Mouse (Mus musculus) heart, embryonic 12.5 days (tissue): Measurements from ENCODE around the gene Haus5. TPM values are rescaled to one million over a fixed set of nuclear protein-coding genes. Genes with fewer than 3 reads are reported as not detected.
A peak's percentile ranks its signal among the peaks of the same experiment; 100 is the strongest.

ENCODE experiments used
- ATAC-seq: fragments of 200-750 bp; cut with Nextera tagmentation; 2 replicates; pipeline ENCODE4 v1.8.0; 2017; ENCODE audit warnings: moderate TSS enrichment, moderate library complexity; ENCODE audit not compliant: insufficient number of reproducible peaks, low FRiP score
- H3K27ac ChIP-seq: fragments of 300-500 bp; sonication (generic); 2 replicates; pipeline ENCODE4 v1.5.1; 2016; ENCODE audit warnings: mild to moderate bottlenecking, moderate library complexity; ENCODE audit not compliant: poor library complexity, severe bottlenecking
- H3K27me3 ChIP-seq: fragments of 300-500 bp; sonication (generic); replicated peaks from 2 replicates; pipeline ENCODE4 v1.6.1; 2016; ENCODE audit warnings: mild to moderate bottlenecking, moderate library complexity
- H3K36me3 ChIP-seq: fragments of 300-500 bp; sonication (generic); 2 replicates; pipeline ENCODE4 v1.6.1; 2016; ENCODE audit warnings: mild to moderate bottlenecking, moderate library complexity
- H3K4me1 ChIP-seq: fragments of 300-500 bp; sonication (generic); replicated peaks from 2 replicates; pipeline ENCODE4 v1.6.1; 2016; ENCODE audit warnings: mild to moderate bottlenecking
- H3K4me2 ChIP-seq: fragments of 300-500 bp; sonication (generic); 2 replicates; pipeline ENCODE4 v1.6.1; 2016; ENCODE audit warnings: mild to moderate bottlenecking, moderate library complexity
- H3K4me3 ChIP-seq: fragments of 300-500 bp; sonication (generic); 2 replicates; pipeline ENCODE4 v1.5.1; 2016; ENCODE audit warnings: mild to moderate bottlenecking
- H3K9ac ChIP-seq: fragments of 300-500 bp; sonication (generic); 2 replicates; pipeline ENCODE4 v1.6.1; 2016; ENCODE audit warnings: mild to moderate bottlenecking, moderate library complexity
- H3K9me3 ChIP-seq: fragments of 300-500 bp; sonication (generic); replicated peaks from 2 replicates; pipeline ENCODE4 v1.6.1; 2016; ENCODE audit warnings: mild to moderate bottlenecking, moderate library complexity
- WGBS: fragments of 180-500 bp; shearing (Covaris S2); methylation state at CpG from one replicate; pipeline ENCODE4 v1.1.7; 2016; 5-methylcytosine and 5-hydroxymethylcytosine counted together
- polyA plus RNA-seq: library from polyadenylated mRNA; unstranded; fragments of >200 nt; fragmentation: Nextera tagmentation; extraction: Ambion mirVana; gene quantifications from 2 replicates; pipeline ENCODE4 v1.2.1, GENCODE M21; 2016

Haus5 gene
- polyA plus RNA-seq, 1 experiment from 2014 or later, result 36.3 TPM

- Histone ChIP-seq H3K4me3 (peak within 1 kb of the TSS; percentile 93), H3K27me3 (0 out of 2 replicates have a peak, but pooled peaks cover 9% of the 10 kb centered on the region), H3K36me3 (peaks cover 37% of the 10 kb centered on the region), H3K9ac (peak within 1 kb of the TSS; percentile 94), H3K27ac (peak within 1 kb of the TSS; percentile 85), H3K9me3 (no peaks in the 10 kb centered on the region), H3K4me2 (peak within 1 kb of the TSS; percentile 90), H3K4me1 (peaks cover 26% of the 10 kb centered on the region)
- peak; percentile 91 for ATAC-seq
- WGBS, result 1% methylated on average over 44 of the region's 44 CpGs
Observed at GRCm38 (mm10) chr7:30625530-30626384, 39.0 kb downstream of the Haus5 start, which contains the start of gene Cox6b1. Cox6b1 (minus strand) TSS chr7:30626151.

GRCm38 (mm10) chr7:30619202-30619601 is 45.6 kb downstream of the Haus5 start:
- Histone ChIP-seq H3K27ac (no peak overlapping the region), H3K4me3 (no peak overlapping the region), H3K4me1 (peaks cover 16% of the 10 kb centered on the region), H3K9me3 (no peaks in the 10 kb centered on the region), H3K27me3 (no peaks in the 10 kb centered on the region), H3K4me2 (no peak overlapping the region), H3K36me3 (peaks cover 77% of the 10 kb centered on the region), H3K9ac (no peak overlapping the region)
- 87% methylated on average over 3 of the region's 3 CpGs for whole genome bisulfite sequencing
- ATAC-seq, result no peak

GRCm38 (mm10) chr7:30618658-30619057 is 46.1 kb downstream of the Haus5 start:
- H3K9ac ChIP-seq, result no peak overlapping the region

DNA sequence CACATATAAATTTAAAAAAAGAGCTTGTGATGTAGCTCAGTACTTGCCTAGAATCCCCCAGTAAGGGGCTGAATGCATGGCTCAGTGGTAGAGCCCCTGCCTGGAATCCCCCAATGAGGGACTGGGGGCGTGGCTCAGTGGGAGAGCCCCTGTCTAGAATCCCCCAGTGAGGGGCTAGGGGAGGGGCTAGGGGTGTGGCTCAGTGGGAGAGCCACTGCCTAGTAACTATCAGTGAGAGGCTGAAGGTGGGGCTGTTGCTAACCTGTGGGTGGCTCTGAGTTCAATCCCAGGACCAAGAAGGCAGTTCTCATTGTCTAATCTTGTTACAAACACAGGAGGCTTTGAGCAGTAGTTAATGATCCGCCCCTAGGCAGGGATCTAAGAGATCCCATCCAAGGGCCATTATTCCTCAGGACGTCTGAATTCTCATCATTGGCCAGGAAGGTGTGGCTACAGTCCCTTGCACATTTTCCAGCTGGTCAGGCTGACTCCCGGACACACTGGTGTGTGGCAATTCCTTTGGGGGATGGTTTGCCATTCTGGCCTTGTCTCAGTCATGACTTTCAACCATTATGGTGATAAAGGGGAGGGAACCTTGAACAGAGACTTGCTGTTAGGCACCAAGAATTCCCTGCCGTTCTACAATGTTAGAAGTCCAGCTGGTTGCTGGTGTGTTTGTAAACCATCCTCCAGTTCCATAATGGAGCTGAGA is 49.6 kb downstream of the Haus5 start:
- WGBS, result 58% methylated on average over 5 of the region's 5 CpGs
- no peak overlapping the region for H3K27ac ChIP-seq
- peaks cover 4% of the 10 kb centered on the region for H3K4me1 ChIP-seq
- no peaks in the 10 kb centered on the region for H3K9me3 ChIP-seq
- no peak overlapping the region for H3K9ac ChIP-seq
- H3K27me3 ChIP-seq, result no peaks in the 10 kb centered on the region
- no peak overlapping the region for H3K4me3 ChIP-seq
- ATAC-seq, result peak; percentile 53; the same call in 1 of the 2 replicates
- no peak overlapping the region for H3K4me2 ChIP-seq
- peaks cover 43% of the 10 kb centered on the region for H3K36me3 ChIP-seq

More at GRCm38 (mm10) chr7:30618658-30619057, 46.1 kb downstream of the Haus5 start:
- peaks cover 72% of the 10 kb centered on the region for H3K36me3 ChIP-seq
- no peak overlapping the region for H3K4me3 ChIP-seq
- no peaks in the 10 kb centered on the region for H3K27me3 ChIP-seq
- 93% methylated on average over 9 of the region's 9 CpGs for WGBS
- no peak for ATAC-seq
- no peak overlapping the region for H3K27ac ChIP-seq
- no peaks in the 10 kb centered on the region for H3K9me3 ChIP-seq
- peaks cover 15% of the 10 kb centered on the region for H3K4me1 ChIP-seq
- H3K4me2 ChIP-seq, result no peak overlapping the region

DNA sequence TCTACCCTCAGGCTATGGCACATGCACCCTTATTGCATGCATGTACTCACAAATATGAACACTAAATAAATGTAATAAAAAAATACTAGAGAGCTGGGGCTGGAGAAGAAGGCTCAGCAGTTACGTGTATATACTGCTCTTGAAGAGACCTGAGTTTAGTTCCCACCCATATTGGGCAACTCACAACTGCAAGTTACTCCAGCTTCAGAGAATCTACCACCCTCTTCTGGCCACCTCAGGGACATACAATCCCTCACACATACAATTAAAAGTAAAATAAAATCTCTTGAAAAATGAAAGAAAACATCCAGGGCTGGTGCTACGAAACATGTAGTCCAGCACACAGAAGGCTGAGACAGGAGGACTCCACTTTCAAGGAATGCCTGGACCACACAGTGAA is 50.3 kb downstream of the Haus5 start:
- Histone ChIP-seq H3K9ac (no peak overlapping the region), H3K27me3 (no peaks in the 10 kb centered on the region), H3K4me1 (peaks cover 9% of the 10 kb centered on the region), H3K4me2 (no peak overlapping the region), H3K9me3 (no peaks in the 10 kb centered on the region), H3K27ac (no peak overlapping the region), H3K36me3 (peaks cover 37% of the 10 kb centered on the region), H3K4me3 (no peak overlapping the region)
- 69% methylated on average over 2 of the region's 2 CpGs for WGBS
- ATAC-seq, result no peak

DNA sequence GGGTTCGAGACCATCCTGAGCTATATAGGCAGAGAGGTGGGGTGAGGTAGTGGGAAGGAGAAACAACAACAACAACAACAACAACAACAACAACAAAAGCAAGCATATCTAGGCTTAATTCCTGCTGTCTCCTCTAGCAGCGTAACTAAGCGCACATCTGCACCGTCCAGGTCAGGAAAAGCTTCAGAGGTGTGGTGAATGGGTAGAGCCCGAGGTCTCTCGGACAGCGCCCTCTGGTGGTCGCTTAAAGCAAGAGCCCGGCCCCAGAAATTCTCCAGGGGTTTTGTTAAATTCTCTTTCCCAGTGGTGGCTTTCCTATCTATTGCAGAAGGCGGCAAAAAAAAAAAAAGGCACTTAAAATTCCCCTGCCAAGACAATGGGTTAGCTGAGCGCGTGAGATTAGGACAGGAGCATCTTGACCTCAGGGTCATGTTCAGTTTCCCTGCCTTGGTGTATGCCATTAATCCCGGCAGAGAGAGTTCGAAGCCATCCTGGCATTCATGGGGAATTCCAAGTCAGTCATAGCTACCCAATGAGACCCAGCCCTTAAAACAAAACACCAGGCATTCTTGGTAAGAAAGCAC is 51.2 kb downstream of the Haus5 start:
- Histone ChIP-seq H3K4me1 (peaks cover 9% of the 10 kb centered on the region), H3K4me2 (no peak overlapping the region), H3K4me3 (no peak overlapping the region), H3K27me3 (no peaks in the 10 kb centered on the region), H3K36me3 (peaks cover 29% of the 10 kb centered on the region), H3K9me3 (no peaks in the 10 kb centered on the region), H3K27ac (no peak overlapping the region), H3K9ac (no peak overlapping the region)
- no peak for ATAC-seq
- 21% methylated on average over 14 of the region's 14 CpGs for WGBS

DNA sequence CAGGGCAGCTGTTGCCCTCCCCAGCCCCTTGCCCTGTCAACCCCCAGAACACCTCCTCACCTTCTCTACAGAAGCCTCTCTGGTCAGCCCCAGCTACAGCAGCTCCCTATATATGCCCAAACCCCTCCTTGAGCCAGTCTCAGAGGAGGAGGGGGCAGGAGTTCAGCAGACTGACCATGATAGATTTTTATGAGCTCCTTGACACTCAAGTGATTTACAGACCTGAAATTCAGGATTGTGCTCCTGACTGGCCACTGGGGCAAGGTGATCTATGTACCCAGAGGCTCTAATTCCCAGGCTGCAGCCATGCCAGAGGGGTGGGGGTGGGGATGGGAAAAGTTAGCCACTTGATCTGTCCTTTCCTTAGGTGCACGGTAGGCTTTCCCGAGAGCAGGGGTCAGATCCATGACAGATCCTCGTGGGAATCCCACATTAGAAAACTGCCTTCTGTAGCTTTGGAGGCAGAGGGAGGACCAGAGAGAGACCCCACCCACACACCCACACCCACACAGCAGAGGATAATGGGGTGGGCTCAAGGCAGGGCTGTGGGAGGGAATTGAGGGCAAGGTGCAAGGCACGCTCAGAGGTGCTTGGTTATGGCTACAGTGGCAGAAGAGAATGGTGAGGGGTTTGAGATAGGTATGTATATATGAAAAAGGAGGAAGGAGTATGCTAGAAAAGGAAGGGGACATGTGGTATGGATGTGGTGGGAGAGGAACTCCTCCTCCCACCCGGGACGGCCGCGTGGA is 52.0 kb downstream of the Haus5 start, which contains the start of gene Upk1a:
Gene Upk1a (minus strand): TSS at position 194 of the 749 bp plus-strand sequence.
- WGBS, result 71% methylated on average over 8 of the region's 8 CpGs
- no peak within 1 kb of the TSS for H3K27ac ChIP-seq
- no peak for ATAC-seq
- peaks cover 9% of the 10 kb centered on the region for H3K4me1 ChIP-seq
- H3K36me3 ChIP-seq, result peaks cover 21% of the 10 kb centered on the region
- no peaks in the 10 kb centered on the region for H3K9me3 ChIP-seq
- H3K27me3 ChIP-seq, result no peaks in the 10 kb centered on the region
- H3K4me3 ChIP-seq, result no peak within 1 kb of the TSS
- no peak within 1 kb of the TSS for H3K9ac ChIP-seq
- no peak within 1 kb of the TSS for H3K4me2 ChIP-seq

- H3K36me3 ChIP-seq, result no peaks in the 10 kb centered on the region
- no peaks in the 10 kb centered on the region for H3K27me3 ChIP-seq
- H3K9ac ChIP-seq, result no peak overlapping the region; the same call in 1 of the 2 replicates
- peaks cover 9% of the 10 kb centered on the region for H3K4me1 ChIP-seq
- WGBS, result 33% methylated on average over 7 of the region's 7 CpGs
- no peak overlapping the region for H3K27ac ChIP-seq
- no peak overlapping the region for H3K4me3 ChIP-seq
- no peak overlapping the region for H3K4me2 ChIP-seq
- H3K9me3 ChIP-seq, result no peaks in the 10 kb centered on the region
- 0 out of 2 replicates have a peak, but pooled peaks have one; percentile 20 for ATAC-seq
Observed at GRCm38 (mm10) chr7:30610043-30610442, 54.8 kb downstream of the Haus5 start.

- no peak for ATAC-seq
- WGBS, result 53% methylated on average over 16 of the region's 16 CpGs
- H3K27ac ChIP-seq, result no peak overlapping the region
- H3K9me3 ChIP-seq, result no peaks in the 10 kb centered on the region
- H3K4me3 ChIP-seq, result no peak overlapping the region
- no peaks in the 10 kb centered on the region for H3K27me3 ChIP-seq
- peaks cover 9% of the 10 kb centered on the region for H3K4me1 ChIP-seq
- H3K36me3 ChIP-seq, result no peaks in the 10 kb centered on the region
- no peak overlapping the region for H3K4me2 ChIP-seq
- no peak overlapping the region for H3K9ac ChIP-seq
Observed at GRCm38 (mm10) chr7:30608476-30608875, 56.3 kb downstream of the Haus5 start.

DNA sequence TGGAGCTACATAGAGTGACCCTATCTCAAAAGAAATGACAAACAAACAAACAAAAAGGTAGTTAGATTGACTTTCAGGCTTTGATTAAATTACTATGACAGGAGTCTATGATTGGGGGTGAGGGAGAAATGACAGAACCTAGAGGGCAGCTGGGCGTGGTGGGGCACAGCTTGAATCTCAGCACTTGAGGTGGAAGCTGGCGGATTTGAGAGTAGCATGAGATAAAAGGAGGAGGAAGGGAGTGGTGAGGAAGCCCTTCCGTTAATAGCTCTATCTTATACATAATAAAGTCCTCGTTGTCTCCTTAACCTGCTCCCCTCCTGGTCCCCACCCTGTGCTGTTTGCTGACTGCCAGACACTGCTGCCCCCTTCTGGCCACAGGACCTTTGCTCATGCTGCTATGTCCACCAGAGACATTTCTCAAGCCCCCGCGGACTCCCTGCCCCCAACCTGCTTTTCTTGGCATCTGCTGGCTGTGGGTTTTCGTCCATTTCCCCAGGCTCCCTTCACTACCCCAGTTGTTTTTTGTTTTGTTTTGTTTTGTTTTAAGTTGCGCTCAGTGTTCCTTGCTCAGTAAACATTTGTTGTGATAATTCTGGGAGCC is 57.0 kb downstream of the Haus5 start:
- peaks cover 10% of the 10 kb centered on the region for H3K4me1 ChIP-seq
- H3K4me3 ChIP-seq, result no peak overlapping the region
- no peaks in the 10 kb centered on the region for H3K9me3 ChIP-seq
- H3K9ac ChIP-seq, result no peak overlapping the region
- no peak for ATAC-seq
- 26% methylated on average over 8 of the region's 8 CpGs for WGBS
- no peak overlapping the region for H3K4me2 ChIP-seq
- no peak overlapping the region for H3K27ac ChIP-seq
- no peaks in the 10 kb centered on the region for H3K36me3 ChIP-seq
- H3K27me3 ChIP-seq, result no peaks in the 10 kb centered on the region
